Mouse (Mus musculus) kidney, postnatal 4 days (tissue): ENCODE measurements around the gene Mgll.

Experiments
- DNase-seq, 2 experiments: peaks; one replicate each; pipeline ENCODE4 v3.0.0; 2021; ENCODE audit warnings: mixed read lengths in 2 of 2

The Mgll gene

DNA sequence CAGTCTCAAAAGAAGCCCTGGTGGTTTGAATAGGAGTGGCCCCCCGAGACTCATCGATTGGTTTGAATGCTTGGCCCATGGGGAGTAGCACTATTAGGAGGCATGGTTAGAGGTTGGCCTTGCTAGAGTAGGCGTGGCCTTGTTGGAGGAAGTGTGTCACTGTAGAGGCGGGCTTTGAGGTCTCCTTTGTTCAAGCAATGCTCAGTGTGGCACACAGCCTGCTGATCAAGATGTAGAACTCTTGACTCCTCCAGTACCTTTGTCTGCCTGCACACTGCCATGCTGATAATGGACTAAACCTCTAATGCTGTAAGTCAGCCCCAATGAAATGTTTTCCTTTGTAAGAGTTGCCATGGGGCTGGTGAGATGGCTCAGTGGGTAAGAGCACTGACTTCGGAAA is 108.5 kb downstream of the Mgll start:
- no peak for DNase-seq

DNA sequence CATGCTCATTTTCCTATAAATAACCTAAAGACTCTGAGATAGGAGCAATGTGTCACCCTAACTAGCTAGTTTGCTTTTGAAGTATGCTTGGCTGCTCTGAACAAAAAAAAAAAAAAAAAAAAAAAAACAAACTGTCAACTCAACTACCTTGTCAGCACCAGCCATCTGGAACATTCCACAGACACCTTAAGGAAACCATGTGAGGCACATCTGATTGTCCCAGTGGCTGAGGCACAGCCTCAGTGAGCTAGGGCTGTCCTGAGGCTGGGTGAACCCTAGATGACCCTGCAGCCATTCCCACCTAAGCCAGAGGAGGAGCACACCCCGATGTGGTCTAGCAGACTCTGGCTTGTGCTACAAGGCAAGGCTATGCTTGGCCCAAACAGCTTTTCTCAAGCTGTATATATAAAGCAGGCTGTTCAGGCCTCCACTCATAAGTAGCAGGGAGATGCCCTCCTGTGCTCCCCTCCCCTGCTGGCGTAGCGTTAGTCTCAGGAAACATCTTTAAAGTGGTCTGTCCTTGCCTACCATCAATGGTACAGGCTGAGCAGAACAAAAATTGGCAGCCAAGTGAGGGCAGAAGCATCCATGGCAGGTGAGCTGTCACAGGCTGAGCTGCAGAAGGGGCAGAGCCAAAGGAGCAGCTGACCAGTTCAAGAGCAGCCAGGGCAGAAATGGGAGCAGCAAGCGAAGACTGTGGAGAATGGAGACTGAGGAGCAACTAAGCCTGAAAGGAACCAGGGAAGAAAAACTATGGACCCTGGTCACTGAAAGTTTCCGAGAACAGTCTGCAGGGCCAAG is 109.3 kb downstream of the Mgll start:
- DNase-seq, result peak in 1 of 2 experiments; percentile 55

DNA sequence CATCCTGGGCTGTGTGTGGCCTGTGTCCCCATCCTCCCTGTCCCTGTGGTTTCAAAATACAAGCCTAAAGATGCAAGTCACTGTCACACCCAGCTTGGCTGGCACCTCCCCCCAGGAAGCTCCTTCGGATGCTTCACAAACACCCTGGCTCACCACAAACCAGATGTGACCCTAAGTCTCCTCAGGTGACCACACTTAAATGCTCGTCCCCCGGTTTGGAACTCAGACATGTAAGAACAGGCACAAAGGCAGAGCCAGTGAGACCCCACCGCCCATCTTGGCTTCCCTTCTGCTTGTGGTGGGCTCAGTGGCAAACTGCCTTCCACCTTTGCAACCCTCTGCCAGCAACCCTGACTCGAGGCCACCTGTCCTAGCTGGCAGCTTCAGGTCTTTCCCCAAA is 110.8 kb downstream of the Mgll start:
- no peak for DNase-seq

DNA sequence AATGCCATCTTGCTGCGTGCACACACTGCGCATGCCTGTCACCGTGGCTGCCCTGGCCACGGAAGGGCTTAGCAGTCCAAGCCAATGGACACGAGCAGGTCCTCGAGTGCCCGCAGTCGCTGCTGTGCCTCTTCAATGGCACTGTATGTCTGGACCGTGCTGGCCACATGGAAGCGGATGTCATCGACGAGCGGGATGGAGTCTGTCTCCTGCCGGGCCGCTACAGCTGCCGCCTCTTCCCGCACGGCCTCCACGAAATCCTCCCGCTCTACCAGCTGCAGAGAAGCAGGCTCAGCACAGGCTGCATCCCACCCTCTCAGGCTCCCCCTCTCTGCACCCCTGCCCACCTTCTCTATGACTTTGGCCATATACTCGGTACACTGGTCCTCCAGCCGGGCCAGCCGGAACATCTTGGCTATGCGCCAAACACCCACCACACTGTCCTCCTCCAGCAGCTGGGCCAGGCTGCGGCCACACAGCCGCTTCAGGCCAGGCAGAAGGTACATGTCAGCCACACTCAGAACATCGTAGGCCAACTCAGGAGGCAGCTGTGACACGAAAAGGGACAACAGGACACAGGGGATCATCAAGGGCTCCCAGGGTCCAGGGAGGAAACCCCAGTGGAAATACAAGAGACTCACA is 112.1 kb downstream of the Mgll start:
- peak in 1 of 2 experiments; percentile 46 for DNase-seq

DNA sequence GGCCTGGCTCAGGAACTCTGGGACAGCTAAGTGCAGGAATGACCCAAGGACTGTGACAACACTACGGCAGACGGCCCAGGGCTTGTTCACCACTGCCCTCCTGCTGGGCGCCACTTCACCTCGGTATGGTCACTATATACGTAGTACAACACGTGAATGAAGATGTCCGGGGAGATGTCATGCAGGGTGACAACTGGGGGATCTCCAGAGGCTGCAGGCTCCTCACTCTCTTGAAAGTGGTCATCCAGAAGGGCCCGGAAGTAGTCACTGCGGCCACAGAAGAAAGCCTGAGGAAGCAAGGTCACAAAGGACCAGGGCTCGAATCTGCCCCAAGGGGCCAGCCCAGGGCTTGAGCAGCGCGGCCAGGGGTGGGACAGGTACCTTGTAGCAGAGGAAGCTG is 113.8 kb downstream of the Mgll start:
- no peak for DNase-seq

DNA sequence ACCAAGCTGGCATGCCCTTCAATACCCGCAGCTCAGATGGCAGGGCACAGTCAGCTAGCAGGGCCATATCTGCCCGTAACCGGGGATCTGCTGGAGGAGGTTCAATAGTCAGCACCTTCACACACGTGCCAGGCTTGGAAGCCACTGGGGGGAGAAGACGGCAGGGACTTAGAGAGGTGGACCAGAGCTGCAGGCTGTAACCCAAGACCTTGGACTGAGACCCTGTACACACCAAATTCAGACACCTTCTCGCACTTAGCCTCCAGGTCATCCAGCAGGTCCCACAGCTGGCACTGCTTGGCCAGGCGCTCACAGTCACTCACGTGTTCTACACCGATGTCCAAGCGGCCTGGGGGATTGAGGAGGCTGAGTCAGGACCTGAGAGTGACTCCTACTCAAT is 114.4 kb downstream of the Mgll start:
- DNase-seq, result no peak

DNA sequence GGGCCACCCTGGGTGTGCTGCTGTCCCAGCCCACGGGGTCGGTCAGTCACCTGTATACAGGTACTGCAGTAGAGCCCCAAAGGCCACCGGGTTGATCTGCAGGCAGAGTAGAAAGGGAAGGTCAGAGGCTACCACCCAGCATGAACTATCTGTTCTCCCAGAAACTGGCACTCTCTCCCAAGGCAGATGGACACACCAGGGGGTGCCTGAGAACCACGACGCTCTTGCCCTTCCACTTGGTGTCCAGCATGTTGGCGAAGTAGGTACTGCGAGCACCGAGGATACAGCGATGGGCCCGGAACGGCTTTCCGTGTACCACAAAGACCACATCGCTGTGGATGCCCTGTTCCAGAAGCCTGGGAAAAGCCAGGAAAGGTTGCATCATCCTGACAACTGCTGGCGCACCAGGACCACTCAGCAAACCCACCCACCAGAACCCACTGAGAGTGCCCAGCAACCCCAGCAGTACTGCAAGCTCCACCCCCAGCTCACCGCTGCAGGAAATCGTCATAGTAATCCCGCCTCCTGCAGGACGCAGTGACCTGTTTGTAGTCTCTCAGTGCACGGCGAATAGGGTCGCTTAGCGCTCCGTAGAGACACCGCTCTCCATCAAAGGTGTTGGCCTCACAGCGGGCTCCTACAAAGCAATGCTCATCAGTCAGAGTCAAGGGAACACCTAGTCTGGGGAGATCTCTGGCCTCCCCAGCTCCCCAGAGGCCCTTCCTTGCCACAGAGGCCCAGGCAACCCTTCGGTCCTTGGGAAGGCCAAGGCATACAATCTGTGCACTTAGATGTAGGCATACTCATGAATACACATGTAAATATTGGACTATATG is 115.1 kb downstream of the Mgll start:
- no peak for DNase-seq

DNA sequence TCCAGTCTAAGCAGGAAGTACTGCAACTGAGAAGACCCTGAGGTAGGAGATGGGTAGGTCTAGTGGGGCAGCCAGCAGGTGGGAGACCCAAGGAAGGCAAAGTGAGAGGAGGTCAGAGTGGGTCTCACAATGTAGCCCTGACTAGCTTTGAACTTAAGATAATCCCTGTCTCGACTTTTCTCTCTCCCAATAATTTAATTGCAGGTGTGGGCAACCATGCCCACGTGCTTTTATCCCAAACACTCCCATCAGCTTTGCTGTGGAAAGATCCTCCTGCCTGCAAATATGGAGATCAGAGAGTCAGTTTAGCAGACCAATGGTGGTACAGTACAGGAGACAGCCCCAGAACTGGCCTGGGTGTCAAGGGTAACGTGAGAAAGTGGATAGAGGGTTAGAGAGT is 116.0 kb downstream of the Mgll start:
- DNase-seq, result no peak

DNA sequence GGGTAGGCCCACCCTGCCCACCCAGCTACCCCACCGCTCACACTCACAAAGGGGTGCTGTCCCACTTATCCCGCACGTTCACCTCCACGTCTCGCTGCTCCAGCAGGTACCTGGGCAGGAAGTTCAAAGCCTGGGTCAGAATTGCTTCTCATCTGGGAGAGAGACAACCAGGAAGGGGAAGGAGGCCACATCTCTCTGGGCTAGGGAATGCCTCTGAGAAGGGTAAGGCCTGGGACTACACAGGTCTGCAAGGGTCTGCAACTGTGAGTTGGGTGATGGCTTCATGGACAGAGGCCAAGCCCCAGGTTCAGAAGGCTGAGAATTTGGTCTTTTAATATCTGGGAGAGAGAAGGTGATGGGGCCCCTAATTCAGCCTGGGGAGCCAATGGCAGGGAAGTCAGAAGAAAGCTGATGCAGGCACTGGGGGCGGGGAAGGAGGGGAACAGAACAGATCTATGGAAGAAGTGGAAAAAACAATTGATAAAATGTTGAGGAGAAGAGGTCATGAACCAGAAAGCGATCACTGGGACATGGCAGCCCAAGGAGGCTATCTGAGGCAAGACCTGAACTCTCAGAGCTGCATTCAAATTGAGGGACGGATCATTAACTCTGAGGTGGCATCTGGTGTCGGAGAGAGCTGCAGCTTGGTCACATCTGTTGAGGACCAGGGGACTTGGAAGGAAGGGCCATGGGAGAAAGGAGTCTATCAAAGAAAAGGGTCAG is 116.7 kb downstream of the Mgll start:
- no peak for DNase-seq

DNA sequence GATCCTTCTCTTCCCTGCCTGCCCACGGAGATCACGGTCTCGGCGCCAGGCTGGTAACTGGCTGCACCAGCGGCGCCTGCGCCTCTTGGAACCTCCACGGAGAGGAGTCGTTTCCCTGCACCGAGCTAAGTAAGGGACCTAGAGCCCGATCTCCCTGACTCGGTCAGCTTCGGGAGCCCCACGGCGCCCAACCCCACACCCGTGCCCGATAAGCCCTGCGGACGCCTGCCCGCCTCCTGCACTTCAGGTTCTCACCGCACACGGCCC is 117.2 kb downstream of the Mgll start:
- DNase-seq, result no peak

DNA sequence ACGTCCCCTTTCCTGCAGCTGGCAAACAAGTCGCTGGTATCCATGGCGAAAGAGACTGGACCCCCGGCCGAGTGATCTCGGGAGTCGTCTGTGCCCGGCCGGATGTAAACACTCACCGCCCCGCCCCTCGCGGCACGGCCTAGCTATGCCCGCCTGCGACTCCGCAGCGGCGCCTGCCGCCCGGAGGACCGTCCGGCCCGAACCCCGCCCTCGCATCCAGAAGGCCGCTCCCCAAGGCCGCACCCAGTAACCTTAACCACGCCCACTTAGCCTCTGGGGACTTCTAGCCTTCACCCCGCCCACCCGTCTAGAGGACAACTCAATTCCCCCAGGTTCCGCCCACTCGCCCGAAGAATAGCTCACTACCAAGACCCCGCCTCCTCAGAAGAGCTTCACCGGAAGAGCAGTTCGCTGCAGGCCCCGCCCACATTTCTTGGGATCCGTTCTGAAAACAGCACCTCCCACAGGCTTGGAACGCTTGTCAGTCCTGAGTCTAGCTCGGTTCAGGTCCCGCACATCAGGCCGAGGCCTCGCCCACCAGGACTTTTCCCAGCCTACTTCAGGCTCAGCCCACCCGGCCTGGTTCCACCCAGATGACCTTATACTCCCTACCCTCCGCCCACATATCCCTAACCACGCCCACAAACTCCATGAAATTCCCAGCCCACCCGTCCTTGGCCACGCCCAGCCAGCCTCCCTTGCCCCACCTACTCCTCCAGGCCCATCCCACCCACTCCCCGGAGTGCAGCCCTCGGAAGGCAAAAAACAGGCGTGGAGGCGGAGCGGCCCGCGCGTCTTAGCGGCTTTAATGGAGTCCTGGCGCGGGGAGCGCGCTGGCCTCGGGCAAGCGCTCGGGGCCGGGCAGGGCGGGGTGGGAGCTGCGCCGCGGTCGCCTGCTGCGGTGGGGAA is 117.8 kb downstream of the Mgll start, which contains the start of gene Abtb1:
Gene Abtb1 (minus strand): TSS at position 204 of the 909 bp plus-strand sequence.
- peak; percentile 100 for DNase-seq

DNA sequence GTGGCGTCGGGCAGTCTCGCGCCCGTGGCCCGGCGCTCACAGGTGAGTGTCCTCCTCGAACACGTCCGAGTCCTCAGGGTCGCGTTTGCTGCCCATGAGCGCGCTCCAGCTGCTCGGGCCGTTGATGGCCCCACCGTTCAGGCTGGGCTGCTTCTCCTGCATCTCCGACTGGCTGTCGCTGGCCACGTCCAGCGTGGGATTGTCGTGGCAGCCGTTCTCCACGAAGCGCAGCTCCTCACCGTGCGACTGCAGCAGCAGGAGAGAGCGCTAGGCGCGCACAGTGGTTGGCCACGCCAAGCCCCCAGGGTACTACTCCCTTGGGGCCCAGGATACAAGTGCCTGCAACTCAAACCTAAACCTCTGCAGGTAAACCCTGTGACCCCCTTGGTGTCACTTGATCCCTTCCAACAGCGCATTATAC is 118.5 kb downstream of the Mgll start:
- peak in 1 of 2 experiments; percentile 62 for DNase-seq

DNA sequence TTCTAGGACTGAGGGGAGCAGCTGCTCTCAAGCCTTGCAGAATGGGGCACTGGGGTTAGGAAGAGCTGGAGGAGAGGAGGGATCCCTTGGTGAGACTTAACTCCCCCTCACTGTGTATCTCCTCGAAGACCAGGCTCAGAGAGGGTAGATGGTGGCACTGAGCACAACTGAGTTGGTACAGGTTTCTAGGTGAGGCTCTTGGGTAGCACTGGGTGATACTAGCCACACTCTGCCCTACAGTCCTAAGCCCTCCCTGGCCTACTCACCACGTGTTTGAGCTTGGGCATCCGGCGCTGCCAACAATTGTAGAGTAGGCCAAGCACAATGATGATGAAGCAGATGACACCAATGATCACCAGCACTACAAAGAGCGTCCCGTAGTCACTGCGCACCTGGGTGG is 119.0 kb downstream of the Mgll start:
- DNase-seq, result no peak

DNA sequence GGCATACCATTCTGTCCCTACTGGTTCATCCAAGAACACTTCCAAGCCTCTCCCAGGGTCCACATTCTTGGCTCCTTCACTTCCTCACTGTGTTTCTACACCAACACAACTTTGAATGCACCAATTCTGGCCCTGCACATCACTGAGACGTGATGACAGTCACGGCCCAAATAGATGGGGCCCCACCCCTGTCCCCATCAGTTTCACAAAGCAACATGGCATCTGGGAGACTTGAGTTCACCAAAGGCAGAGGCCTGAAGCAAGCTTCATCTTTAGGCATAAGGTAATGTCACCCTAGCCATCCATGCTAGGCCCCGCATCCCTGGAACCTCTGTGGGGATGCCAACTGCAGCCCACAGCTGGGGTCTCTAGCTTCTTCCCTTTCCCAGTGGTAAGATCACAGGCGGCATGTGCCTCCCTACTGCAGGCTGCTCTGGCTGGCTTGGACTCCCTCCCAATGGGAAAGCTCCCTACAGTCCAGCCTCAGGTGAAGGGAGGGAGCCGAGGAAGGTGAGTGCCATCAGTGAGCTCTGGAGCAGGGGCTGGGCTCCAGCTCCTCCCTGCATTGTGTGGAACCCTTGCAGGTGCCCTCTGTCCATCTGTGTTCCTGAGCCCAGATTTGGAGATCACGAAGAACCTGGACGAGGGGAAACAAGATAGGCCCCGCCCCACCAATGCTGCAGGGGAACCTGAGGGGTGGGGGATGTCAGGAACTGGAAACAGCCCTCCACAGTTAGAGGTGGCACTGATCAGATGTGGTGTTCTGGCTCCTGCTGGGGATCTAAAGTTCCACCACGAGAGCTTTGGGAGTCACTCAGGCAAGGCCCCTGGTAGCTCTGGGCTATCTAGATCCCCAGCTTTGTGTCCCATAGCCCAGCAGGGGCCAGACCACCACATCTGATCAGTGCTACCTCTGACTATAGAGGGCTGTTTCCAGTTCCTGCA is 119.8 kb downstream of the Mgll start:
- DNase-seq, result no peak

DNA sequence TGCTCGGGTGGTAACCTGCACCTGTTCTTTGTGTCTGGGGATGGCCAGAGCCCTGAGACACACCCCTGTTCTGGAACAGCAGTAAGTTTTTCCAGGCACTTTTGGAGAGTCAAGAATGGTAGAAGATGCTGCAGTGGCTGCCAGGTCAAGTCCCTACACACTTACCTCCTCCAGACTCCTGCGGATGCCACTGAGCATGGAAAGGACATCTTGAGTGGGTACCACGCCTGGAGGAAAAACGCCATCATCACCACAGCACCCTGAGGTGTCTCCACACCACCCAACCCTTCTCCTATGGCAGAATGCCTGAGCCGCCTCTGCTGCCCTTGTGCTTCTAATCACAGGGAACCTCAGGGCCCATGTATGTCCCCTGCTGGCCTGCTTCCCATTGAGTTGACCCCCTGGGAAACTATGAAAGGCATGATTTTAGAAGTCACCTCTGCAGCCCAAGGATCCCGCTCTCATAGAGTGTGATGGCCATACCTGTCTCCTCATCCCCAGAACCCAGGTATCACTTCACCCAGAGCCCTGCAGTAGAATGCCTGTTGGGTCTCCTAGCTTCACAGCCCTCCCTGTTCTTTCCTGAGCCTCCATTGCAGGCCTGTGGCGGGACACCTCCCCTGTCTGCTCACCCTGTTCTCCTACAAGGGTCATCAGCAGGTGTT is 120.8 kb downstream of the Mgll start:
- no peak for DNase-seq

DNA sequence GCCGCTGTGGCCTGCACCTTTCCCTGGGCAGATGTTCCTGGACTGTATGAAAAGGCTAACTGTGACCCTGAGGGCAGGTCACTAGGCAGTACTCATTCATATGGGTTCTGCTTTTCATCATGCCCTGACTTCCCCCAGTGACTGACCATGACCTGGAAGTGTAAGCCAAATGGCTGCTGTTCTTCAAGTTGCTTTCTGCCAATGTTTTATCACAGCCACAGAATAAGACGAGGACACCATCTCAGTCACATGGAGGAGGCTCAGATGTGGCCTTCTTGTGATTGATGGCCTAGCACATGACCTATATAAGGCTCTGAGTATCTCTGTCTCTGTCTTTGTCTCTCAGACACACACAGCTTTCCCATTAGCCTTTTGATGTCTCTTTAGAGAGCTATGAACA is 123.4 kb downstream of the Mgll start:
- no peak for DNase-seq

DNA sequence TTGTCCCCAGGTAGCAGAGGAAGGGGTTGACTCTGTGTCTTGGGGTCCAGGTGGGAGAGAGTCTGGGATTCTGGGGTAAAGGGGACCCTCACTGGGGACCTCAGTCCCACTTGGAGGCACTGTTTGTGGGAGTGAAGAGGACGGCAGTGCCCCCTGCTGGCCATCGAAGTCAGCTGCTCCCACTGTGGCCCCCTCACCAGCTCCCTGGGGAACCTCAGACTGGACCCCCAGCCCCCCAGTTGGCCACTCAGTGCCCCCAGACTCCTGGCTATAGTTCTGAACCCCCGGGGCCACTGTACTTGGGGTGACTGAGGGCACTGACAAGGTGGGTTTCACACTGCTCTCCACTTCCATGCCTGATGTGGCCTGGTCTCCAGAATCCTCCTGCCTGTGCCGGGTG is 125.1 kb downstream of the Mgll start:
- DNase-seq, result peak in 1 of 2 experiments; percentile 52

DNA sequence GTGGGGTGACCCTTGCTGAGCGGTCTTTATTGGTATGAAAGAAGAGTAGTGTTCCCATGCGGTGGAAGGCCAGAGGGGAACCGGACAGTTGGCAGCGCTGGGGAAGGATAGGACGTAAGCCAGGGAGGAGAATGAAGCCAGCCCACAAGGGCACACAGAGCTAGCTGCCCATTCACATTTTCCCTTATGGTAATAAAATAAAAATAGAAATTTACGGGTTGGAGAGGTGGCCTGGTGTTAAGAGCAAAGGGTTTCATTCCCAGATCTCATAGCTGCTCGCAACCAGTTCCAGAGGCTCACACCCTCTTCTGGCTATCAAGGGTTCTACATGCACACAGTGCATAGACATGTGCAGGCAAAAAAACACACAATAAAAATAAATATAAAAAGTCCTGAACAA is 125.8 kb downstream of the Mgll start:
- no peak for DNase-seq

DNA sequence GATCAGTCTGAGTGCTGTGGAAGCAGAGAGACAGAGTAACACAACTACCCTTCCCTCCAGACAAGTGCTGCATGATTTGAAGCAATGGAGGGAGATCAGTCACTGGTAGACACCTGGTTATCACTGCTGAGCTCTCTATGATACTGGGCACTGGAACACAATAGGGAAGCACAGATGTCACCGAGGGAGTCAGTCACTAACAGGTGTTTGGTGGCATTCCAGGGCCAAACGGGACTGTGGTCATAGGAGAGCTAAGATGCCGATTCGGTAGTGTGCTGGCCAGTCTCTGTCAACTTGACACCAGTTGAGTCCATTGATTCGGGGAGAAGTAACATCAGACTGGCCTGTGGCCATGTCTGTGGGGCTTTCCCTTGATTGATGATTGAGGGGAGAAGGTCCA is 130.3 kb downstream of the Mgll start:
- DNase-seq, result no peak

DNA sequence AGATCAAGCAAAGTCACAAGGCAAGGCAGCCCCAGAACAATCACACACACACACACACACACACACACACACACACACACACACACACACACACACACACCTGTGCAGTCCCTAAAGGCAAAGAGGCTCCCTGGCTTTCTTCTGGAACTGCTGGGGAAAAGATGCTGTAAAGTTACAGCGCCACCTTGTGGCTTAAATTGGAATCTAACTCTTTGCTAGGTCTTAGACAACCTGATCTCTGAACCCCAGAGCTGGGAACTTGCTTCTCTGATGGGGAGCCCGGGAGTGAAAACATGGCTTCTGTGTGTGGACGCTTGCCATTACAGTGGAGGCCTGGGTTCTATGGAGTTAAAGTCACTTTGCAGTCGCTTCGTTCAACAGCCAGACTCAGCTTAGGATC is 131.4 kb downstream of the Mgll start:
- DNase-seq, result peak; percentile 55 to 67
